Mouse (Mus musculus) neural tube, embryonic 12.5 days (tissue): ENCODE measurements around the gene 3110082I17Rik. TPM values are rescaled to one million over a fixed set of nuclear protein-coding genes. Genes with fewer than 3 reads are reported as not detected.
A peak's percentile ranks its signal among the peaks of the same experiment; 100 is the strongest.

Experiments used
- ATAC-seq: fragments of 200-750 bp; cut with Nextera tagmentation; 2 replicates; pipeline ENCODE4 v1.8.0; 2017; ENCODE audit warnings: low read depth, mild to moderate bottlenecking, moderate TSS enrichment, moderate library complexity; ENCODE audit not compliant: low FRiP score
- H3K27ac ChIP-seq: fragments of 300-500 bp; sonication (generic); 2 replicates; pipeline ENCODE4 v1.5.1; 2016
- H3K27me3 ChIP-seq: fragments of 300-500 bp; sonication (generic); replicated peaks from 2 replicates; pipeline ENCODE4 v1.6.1; 2016; ENCODE audit warnings: mild to moderate bottlenecking
- H3K36me3 ChIP-seq: fragments of 300-500 bp; sonication (generic); 2 replicates; pipeline ENCODE4 v1.6.1; 2016; ENCODE audit warnings: mild to moderate bottlenecking
- H3K4me1 ChIP-seq: fragments of 300-500 bp; sonication (generic); 2 replicates; pipeline ENCODE4 v1.6.1; 2016
- H3K4me2 ChIP-seq: fragments of 300-500 bp; sonication (generic); replicated peaks from 2 replicates; pipeline ENCODE4 v1.6.1; 2016; ENCODE audit warnings: mild to moderate bottlenecking
- H3K4me3 ChIP-seq: fragments of 300-500 bp; sonication (generic); 2 replicates; pipeline ENCODE4 v1.5.1; 2016
- H3K9ac ChIP-seq: fragments of 300-500 bp; sonication (generic); 2 replicates; pipeline ENCODE4 v1.6.1; 2016; ENCODE audit warnings: mild to moderate bottlenecking
- H3K9me3 ChIP-seq: fragments of 300-500 bp; sonication (generic); 2 replicates; pipeline ENCODE4 v1.6.1; 2016; ENCODE audit warnings: mild to moderate bottlenecking
- whole genome bisulfite sequencing: fragments of 180-500 bp; shearing (Covaris S2); methylation state at CpG from one replicate; pipeline ENCODE4 v1.1.7; 2016; 5-methylcytosine and 5-hydroxymethylcytosine counted together
- polyA plus RNA-seq: library from polyadenylated mRNA; unstranded; fragments of >200 nt; fragmentation: Nextera tagmentation; extraction: Ambion mirVana; gene quantifications from 2 replicates; pipeline ENCODE4 v1.2.1, GENCODE M21; 2016

3110082I17Rik gene
- polyA plus RNA-seq, 1 experiment from 2014 or later: 24.1 TPM

- no peak overlapping the region for H3K4me2 ChIP-seq
- WGBS: 86% methylated on average over 8 of the region's 8 CpGs
Measured at GRCm38 (mm10) chr5:139332590-139333272, 127.6 kb downstream of the 3110082I17Rik start.

GRCm38 (mm10) chr5:139331742-139332141 lies 128.6 kb downstream of the 3110082I17Rik start:
- H3K4me3 ChIP-seq: no peak overlapping the region
- H3K36me3 ChIP-seq: peaks cover 23% of the 10 kb centered on the region
- no peaks in the 10 kb centered on the region for H3K9me3 ChIP-seq
- H3K4me1 ChIP-seq: no peaks in the 10 kb centered on the region
- WGBS: 22% methylated on average over 8 of the region's 8 CpGs
- peaks cover 6% of the 10 kb centered on the region for H3K27me3 ChIP-seq
- no peak overlapping the region for H3K9ac ChIP-seq
- no peak overlapping the region for H3K27ac ChIP-seq
- H3K4me2 ChIP-seq: no peak overlapping the region
- ATAC-seq: no peak

More at GRCm38 (mm10) chr5:139332590-139333272, 127.6 kb downstream of the 3110082I17Rik start:
- Histone ChIP-seq H3K4me3 (no peak overlapping the region), H3K9ac (no peak overlapping the region), H3K9me3 (no peaks in the 10 kb centered on the region), H3K36me3 (peaks cover 32% of the 10 kb centered on the region), H3K27me3 (no peaks in the 10 kb centered on the region), H3K27ac (no peak overlapping the region), H3K4me1 (no peaks in the 10 kb centered on the region)
- ATAC-seq: no peak

- Histone ChIP-seq H3K27me3 (peaks cover 16% of the 10 kb centered on the region), H3K4me2 (no peak overlapping the region), H3K9me3 (no peaks in the 10 kb centered on the region), H3K9ac (no peak overlapping the region), H3K4me3 (no peak overlapping the region), H3K27ac (no peak overlapping the region), H3K4me1 (no peaks in the 10 kb centered on the region), H3K36me3 (peaks cover 13% of the 10 kb centered on the region)
- ATAC-seq: no peak
- 81% methylated on average over 7 of the region's 7 CpGs for WGBS
Measured at GRCm38 (mm10) chr5:139330766-139331165, 129.6 kb downstream of the 3110082I17Rik start.

GRCm38 (mm10) chr5:139327634-139328020 lies 132.7 kb downstream of the 3110082I17Rik start:
- Histone ChIP-seq H3K27ac (no peak overlapping the region), H3K4me3 (no peak overlapping the region), H3K4me2 (no peak overlapping the region), H3K4me1 (peaks cover 13% of the 10 kb centered on the region; the same call in 1 of the 2 replicates), H3K9ac (no peak overlapping the region), H3K27me3 (peaks cover 45% of the 10 kb centered on the region), H3K9me3 (no peaks in the 10 kb centered on the region), H3K36me3 (no peaks in the 10 kb centered on the region)
- WGBS: 77% methylated on average over 7 of the region's 7 CpGs
- no peak for ATAC-seq

- Histone ChIP-seq H3K4me1 (peaks cover 13% of the 10 kb centered on the region; the same call in 1 of the 2 replicates), H3K27ac (no peak overlapping the region), H3K36me3 (no peaks in the 10 kb centered on the region), H3K9ac (no peak overlapping the region), H3K4me3 (no peak overlapping the region), H3K4me2 (no peak overlapping the region), H3K27me3 (peaks cover 48% of the 10 kb centered on the region), H3K9me3 (no peaks in the 10 kb centered on the region)
- no peak for ATAC-seq
- 78% methylated on average over 7 of the region's 7 CpGs for WGBS
Measured at GRCm38 (mm10) chr5:139326986-139327633, 133.2 kb downstream of the 3110082I17Rik start.

- no peaks in the 10 kb centered on the region for H3K9me3 ChIP-seq
- no peak overlapping the region for H3K4me2 ChIP-seq
- H3K9ac ChIP-seq: no peak overlapping the region
- H3K27ac ChIP-seq: no peak overlapping the region
- no peak for ATAC-seq
- H3K4me1 ChIP-seq: peaks cover 13% of the 10 kb centered on the region; the same call in 1 of the 2 replicates
- no peak overlapping the region for H3K4me3 ChIP-seq
- peaks cover 48% of the 10 kb centered on the region for H3K27me3 ChIP-seq
- H3K36me3 ChIP-seq: no peaks in the 10 kb centered on the region
- 59% methylated on average over 13 of the region's 13 CpGs for WGBS
Measured at GRCm38 (mm10) chr5:139326111-139326696, 134.1 kb downstream of the 3110082I17Rik start.

DNA sequence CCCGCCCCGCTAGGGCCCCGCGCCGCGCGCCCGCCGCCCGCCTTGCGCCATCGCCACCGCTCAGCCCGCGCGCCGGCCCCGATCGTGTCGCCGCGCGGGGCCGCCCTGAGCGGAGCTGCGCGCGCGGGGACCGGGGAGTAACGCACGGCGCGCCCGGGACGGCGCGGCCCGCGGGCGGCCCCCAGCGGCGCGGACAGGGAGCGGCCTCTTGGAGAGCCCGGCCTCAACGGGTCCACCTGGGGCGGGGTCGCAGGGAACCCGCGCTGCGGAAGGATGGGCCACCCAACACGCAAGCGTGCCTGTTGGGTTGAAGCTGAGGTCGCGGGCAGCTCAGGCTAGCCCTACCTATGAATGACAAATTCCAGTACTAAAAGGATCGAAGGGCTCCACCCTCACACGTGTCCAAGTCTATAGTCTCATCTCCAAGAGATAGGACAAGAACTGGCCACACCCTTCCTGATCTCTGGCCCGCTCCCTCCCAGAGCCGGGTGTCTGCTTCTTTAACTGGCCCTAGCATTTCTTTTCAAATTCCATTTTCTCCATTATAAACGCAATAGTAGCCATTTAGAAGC lies 134.8 kb downstream of the 3110082I17Rik start, which contains the start of gene Adap1:
Gene Adap1 (minus strand): TSS at position 228 of the 572 bp plus-strand sequence.
- peaks cover 48% of the 10 kb centered on the region for H3K27me3 ChIP-seq
- H3K27ac ChIP-seq: no peak within 1 kb of the TSS
- WGBS: 3% methylated on average over 59 of the region's 61 CpGs
- no peaks in the 10 kb centered on the region for H3K36me3 ChIP-seq
- H3K4me1 ChIP-seq: peaks cover 13% of the 10 kb centered on the region; the same call in 1 of the 2 replicates
- H3K4me2 ChIP-seq: peak within 1 kb of the TSS; percentile 96
- H3K4me3 ChIP-seq: peak within 1 kb of the TSS; percentile 65
- H3K9me3 ChIP-seq: no peaks in the 10 kb centered on the region
- peak within 1 kb of the TSS; percentile 72 for H3K9ac ChIP-seq
- peak; percentile 67 for ATAC-seq

GRCm38 (mm10) chr5:139324691-139325394 lies 135.5 kb downstream of the 3110082I17Rik start:
- ATAC-seq: peak; percentile 62
- Histone ChIP-seq H3K9me3 (no peaks in the 10 kb centered on the region), H3K4me3 (peak overlapping the region; percentile 65), H3K27me3 (peaks cover 48% of the 10 kb centered on the region), H3K27ac (no peak overlapping the region), H3K4me1 (peaks cover 13% of the 10 kb centered on the region; the same call in 1 of the 2 replicates), H3K9ac (peak overlapping the region; percentile 72), H3K4me2 (peak overlapping the region; percentile 96), H3K36me3 (no peaks in the 10 kb centered on the region)
- WGBS: 2% methylated on average over 58 of the region's 62 CpGs

DNA sequence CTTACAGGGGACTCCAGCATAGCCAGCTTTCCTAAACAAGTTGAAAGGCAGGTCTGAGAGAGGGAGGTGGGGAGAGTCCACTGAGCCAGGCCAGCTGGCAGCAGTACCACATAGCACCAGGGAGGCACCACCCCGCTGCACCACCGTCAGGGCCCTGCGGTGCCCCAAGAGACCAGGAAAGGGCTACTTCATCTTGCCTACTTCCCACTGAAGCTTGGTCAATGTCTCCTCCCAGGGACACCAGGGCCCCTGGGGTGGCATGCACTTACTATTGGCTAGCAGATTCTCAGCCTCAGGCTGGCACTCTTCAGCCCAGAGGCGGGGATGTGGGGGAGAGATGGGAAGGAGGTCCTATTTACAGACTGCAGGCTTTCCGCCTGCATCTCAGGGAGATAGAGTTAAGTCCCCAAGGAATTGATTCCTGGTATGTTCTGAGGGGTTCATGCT lies 136.3 kb downstream of the 3110082I17Rik start:
- Histone ChIP-seq H3K9ac (0 out of 2 replicates have a peak overlapping the region, but pooled peaks have one; percentile 22), H3K9me3 (no peaks in the 10 kb centered on the region), H3K4me3 (peak overlapping the region; percentile 65), H3K36me3 (no peaks in the 10 kb centered on the region), H3K27me3 (peaks cover 48% of the 10 kb centered on the region), H3K4me1 (peaks cover 13% of the 10 kb centered on the region; the same call in 1 of the 2 replicates), H3K27ac (no peak overlapping the region), H3K4me2 (peak overlapping the region; percentile 96)
- no peak for ATAC-seq
- 58% methylated on average over 5 of the region's 5 CpGs for whole genome bisulfite sequencing

GRCm38 (mm10) chr5:139323260-139323924 lies 136.9 kb downstream of the 3110082I17Rik start:
- 82% methylated on average over 9 of the region's 9 CpGs for WGBS
- no peak overlapping the region for H3K9ac ChIP-seq
- H3K9me3 ChIP-seq: no peaks in the 10 kb centered on the region
- no peaks in the 10 kb centered on the region for H3K36me3 ChIP-seq
- peaks cover 13% of the 10 kb centered on the region; the same call in 1 of the 2 replicates for H3K4me1 ChIP-seq
- no peak for ATAC-seq
- H3K27ac ChIP-seq: no peak overlapping the region
- peaks cover 48% of the 10 kb centered on the region for H3K27me3 ChIP-seq
- H3K4me3 ChIP-seq: no peak overlapping the region
- H3K4me2 ChIP-seq: peak overlapping the region; percentile 96

GRCm38 (mm10) chr5:139321331-139321730 lies 139.0 kb downstream of the 3110082I17Rik start:
- Histone ChIP-seq H3K4me2 (no peak overlapping the region), H3K9me3 (no peaks in the 10 kb centered on the region), H3K36me3 (no peaks in the 10 kb centered on the region), H3K27ac (no peak overlapping the region), H3K9ac (no peak overlapping the region), H3K4me3 (no peak overlapping the region), H3K4me1 (peaks cover 13% of the 10 kb centered on the region; the same call in 1 of the 2 replicates), H3K27me3 (peaks cover 38% of the 10 kb centered on the region)
- ATAC-seq: no peak
- 84% methylated on average over 6 of the region's 6 CpGs for WGBS
